Mouse (Mus musculus): ENCODE data around the gene Msh6.
"Not testable (repeated sequence)": the region's sequence is repeated elsewhere in the genome, so short reads cannot be mapped to it uniquely, and the experiment has no call there.

Gene Msh6

DNA sequence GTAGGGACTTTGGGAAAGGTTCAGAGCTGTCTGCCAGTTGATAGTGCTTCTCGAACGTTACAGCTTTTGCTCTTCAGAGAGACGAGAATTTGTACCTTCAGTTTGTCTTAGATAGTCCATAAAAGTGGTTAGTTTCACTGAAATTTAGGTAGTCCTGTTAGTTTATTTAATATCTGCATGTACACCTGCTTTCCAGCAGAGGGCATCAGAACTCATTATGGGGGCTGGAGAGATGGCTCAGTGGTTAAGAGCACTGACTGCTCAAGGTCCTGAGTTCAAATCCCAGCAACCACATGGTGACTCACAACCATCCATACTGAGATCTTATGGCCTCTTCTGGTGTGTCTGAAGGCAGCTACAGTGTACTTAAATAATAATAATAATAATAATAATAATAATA is 7.2 kb downstream of the Msh6 start:
- no peak for DNase-seq

DNA sequence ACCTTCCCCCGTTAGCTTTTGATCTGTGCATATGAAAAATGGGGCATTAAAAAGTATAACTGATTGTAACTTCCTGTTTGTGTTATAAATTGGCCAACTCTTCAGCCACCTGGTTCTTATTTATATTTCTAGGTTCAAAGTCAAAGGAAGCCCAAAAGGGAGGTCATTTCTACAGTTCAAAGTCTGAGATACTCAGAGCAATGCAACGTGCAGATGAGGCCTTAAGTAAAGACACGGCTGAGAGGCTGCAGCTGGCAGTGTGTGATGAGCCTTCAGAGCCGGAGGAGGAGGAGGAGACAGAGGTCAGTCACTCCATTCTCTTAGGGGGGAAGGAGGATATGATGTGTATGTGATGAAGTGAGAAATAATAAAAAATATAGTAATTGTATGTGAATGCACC is 8.5 kb downstream of the Msh6 start:
- no peak for DNase-seq

DNA sequence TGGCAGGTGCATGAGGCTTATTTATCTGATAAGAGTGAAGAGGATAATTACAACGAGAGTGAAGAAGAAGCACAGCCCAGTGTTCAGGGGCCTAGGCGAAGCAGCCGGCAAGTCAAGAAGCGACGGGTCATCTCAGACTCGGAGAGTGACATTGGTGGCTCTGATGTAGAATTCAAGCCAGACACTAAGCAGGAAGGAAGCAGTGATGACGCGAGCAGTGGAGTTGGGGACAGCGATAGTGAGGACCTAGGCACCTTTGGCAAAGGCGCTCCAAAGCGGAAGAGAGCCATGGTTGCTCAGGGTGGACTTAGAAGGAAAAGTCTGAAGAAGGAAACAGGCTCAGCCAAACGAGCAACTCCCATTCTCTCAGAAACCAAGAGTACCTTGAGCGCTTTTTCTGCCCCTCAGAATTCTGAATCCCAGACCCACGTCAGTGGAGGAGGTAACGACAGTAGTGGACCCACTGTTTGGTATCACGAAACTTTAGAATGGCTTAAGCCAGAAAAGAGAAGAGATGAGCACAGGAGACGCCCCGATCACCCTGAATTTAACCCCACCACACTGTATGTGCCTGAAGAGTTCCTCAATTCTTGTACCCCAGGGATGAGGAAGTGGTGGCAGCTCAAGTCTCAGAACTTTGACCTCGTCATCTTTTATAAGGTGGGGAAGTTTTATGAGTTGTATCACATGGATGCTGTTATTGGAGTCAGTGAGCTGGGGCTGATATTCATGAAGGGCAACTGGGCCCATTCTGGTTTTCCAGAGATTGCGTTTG is 9.8 kb downstream of the Msh6 start:
- DNase-seq = no peak

DNA sequence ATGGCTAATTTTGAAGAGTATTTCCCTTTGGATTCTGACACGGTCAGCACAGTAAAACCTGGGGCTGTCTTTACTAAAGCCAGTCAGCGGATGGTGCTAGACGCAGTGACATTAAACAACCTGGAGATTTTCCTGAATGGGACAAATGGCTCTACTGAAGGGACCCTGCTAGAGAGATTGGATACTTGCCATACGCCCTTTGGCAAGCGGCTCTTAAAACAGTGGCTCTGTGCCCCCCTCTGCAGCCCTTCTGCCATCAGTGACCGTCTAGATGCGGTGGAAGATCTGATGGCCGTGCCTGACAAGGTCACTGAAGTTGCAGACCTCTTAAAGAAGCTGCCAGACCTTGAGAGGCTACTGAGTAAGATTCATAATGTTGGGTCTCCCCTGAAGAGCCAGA is 11.1 kb downstream of the Msh6 start:
- DNase-seq = no peak

DNA sequence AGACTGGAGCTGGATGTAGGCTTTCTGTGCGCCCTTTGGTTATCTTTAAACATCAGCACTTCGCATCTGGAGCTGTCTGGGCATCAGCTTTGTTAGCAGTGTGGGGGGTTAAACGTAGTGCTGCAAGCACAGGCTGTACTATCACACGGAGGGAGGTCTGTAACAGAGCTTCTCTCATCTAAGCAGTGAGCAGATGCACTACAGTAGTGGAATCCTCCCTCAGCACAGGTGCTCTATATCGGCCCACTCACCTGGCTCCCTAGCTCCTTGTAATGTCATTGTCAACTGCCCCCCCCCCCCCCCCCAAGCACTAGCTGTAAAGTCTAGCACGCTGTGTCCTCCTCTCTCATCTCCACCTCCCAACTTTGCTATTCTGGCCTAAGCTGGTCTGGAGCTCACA is 12.6 kb downstream of the Msh6 start:
- DNase-seq = no peak

DNA sequence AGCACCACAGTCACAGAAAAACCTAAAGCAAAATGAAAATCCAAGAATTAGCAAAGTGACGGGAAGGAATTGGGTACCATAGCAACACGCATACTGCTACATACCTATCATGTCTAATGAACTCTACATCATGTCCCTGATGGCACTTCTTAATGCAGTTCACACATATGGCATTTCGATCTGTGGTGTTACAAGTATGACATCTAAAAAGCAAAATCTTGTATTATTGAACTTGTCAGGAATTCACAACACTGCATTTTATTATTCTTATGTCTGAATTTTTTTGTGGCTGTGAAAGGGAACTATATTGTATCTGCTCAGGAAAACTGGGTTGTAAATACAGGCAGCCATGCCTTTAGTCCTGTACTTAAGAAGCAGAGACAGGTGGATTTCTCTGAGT is 17.3 kb downstream of the Msh6 start:
- no peak for DNase-seq

DNA sequence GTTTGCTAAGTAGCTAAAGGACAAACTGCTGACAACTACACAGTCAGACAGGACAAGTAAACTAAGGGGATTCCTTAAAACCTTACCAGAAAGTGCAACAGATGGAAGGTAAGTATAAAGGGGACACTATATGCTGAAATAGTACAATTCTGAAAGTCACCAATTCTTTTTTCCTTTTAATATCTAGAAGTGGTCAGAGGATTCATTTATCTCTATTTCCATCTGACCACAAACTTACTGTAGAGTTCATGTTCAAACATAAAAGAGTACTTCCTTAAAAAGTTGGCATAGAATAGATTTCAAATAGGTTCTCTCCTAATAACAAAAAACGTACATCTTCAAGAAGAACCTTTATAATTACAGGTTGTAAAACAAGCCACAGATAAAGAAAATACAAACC is 18.5 kb downstream of the Msh6 start:
- DNase-seq = no peak

DNA sequence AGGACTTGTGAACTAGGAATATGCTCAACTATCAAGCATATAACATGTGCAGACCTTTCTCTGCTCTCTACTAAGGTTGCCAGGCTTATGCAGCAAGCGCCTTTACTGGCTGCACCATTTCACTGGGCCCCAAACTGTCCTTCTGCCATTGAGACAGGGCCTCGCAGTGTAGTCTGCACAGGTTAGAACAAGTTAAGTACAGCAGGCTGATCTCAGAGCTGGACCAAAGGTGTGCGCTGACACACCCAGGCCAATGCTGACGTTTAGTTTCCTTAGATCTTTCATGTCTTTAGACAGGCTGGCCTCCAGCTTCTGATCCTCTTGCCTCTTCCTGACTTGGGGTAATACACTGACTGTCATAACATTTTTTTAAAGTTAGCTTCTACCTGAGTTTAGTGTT is 22.9 kb downstream of the Msh6 start:
- DNase-seq = no peak

DNA sequence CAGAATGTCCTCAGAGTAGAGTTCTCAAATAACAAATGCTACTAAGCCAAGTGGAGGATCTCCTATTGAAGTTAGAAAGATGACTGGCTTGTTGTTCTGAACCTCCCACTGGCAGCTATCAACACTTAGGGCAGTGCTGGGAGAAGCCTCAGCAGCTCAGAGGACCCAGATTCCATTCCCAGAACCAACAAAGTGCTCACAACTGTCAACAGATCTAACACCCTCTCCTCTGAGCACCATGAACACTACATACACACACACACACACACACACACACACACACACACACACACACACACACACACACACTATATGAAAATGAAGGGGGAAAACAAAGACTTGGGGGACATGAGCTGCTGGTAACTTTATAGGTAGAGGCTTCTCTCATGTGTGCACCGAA is 30.0 kb downstream of the Msh6 start:
- no peak for DNase-seq

DNA sequence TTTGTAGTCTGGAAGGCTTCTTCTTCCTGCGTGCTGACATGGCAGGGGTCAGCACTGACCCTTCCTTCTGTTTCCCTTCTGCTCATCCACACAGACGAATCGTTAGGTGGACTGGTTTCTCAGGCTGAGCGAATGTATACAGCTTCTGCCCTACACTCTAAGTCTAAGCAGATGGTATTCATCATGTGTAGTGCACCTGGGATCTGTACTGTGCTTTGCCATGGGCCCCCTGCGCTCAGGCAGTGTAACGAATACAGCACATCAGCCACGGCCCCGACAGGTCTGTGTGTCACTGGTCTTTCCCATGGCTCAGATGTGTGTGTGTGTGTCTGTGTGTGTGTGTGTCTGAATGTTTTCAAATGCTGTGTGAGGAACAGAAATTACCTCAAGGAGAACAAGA is 32.1 kb downstream of the Msh6 start:
- DNase-seq = no peak

DNA sequence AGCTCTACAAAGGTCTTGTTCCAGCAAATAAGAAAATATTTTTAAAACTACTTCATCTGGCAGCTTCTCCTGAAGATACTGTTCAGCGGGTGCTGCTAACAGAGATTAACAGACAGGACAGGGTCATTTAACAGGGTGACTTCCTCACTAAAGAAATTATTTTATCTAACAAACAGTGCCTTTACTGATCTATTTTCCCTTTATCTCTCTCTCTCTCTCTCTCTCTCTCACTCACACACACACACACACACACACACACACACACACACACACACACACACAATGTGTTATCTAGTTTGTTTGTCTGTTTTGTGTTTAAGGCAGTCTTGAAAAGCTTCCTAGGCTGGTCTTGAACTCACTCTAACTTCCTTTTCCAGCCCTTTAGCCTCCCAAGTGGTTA is 39.6 kb downstream of the Msh6 start:
- DNase-seq = no peak

DNA sequence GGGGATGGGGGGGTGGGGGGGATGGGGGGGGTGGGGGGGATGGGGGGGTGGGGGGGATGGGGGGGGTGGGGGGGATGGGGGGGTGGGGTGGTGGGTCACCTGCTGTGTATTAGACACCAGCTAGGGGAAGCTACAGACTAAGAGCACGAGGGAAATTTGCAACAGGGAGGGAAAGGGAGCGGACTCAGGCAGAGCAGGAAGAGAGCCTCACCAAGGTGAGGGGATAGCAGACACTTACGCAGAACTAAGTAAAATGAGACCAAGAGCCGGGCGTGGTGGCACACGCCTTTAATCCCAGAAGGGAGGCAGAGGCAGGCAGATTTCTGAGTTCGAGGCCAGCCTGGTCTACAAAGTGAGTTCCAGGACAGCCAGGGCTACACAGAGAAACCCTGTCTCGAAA is 41.2 kb downstream of the Msh6 start:
- not testable (repeated sequence) for DNase-seq

DNA sequence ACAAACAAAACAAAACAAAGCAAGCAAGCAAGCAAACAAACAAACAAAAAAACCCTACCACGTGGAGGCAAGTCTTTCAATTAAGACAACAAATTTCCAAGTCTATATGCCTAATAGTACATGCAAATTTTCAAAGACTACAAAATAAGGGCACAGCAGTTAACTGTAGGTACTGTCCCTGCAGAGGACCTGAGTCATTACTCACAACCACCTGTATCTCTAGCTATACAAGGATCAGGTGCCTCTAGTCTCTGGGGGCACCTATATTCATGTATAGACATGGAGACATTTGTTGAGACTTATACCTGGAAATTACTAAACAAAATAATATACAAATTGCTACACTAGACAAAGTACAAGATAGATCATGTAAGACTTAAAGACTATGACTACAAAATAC is 49.1 kb downstream of the Msh6 start:
- DNase-seq = no peak

DNA sequence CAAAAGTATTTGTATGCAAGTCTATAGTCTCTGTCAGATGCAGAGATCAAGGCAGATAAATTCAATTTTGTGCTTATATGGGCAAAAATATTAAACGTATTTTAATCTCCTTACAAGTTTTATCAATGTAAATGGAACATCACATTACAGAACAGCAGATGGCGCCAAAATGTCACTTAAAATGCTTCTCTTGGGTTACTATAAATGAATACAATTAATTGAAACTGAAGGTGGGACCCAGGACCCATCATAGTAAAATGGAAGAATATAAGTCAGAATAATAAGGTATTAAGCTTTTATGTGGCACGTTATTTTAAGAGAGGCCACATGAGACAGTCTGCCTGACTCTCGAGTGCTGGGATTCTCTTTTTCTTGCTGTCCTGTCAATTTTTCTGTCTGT is 50.4 kb downstream of the Msh6 start:
- DNase-seq = peak; percentile 73

DNA sequence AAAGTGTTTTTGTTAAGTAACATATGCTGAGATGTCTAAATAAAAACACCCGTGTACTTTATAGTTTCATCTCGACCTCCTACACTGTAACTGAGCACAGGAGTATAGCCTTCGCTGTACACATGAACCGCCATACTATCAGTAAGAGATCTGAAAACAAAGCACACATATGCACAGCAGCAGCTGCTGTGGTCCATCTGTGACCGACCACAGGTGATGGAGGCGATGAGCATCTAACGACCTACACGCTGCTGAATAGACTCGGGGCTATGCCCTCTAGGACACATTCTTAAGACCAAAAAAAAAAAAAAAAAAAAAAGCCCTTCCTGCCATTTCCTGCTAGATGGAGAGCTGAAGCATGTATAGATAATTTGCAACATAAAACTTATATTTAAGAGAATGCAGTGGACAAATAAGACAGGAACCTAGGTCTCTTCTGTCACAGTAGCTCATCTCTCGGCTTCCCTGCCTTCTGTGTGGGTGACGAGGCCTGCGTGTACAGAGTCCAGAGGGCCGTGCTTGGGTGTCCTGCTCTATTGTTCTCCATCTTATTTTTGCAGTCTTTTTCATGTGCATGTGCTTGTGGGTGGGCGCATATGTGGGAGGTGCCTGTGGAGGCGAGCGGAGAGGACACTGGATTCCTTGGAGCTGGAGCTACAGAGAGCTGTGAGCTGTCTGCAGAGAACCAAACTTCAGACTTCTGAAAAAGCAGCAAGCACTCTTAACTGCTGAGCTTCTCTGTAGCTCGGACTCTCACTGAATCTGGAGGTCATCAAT is 54.5 kb downstream of the Msh6 start:
- no peak for DNase-seq

DNA sequence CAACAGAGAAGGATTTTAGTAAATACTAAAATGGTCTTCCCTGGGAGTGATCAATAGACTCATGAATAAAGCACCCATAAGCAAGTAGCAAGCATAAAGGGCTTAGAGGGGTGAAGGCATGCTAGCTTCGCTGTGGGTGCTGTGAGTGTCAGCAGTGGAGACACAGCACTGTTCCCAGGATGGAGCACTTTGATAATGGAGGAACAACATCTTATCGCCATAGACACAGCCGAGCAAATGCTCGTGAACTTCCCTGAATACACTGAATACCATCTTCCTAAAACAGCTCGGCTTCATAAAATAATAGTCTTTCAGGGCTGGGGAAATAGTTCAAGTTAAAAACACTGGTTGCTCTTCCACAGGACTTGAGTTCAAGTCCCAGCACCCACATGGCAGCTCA is 56.9 kb downstream of the Msh6 start:
- DNase-seq = no peak

DNA sequence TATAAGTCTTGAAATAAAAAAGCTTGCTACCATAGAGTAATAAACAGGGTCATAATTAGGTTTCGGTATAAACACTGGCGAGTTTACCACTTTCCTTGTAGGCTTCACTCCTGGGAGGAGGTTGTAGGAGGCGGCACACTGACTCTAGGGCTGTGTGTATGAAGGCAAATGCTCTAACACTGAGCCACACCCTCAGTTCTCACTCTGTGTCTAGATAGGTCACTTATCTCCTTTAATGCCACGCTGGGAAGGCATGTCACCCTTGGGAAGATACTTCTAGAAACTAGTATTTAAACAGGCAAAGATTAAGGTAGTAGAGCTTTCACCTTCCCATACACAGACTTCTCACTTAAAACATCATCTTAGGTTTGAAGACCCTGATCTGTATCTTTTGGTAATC is 59.6 kb downstream of the Msh6 start:
- no peak for DNase-seq
